Mouse (Mus musculus): ENCODE results near the gene Eprs. TPM values are rescaled to one million over a fixed set of nuclear protein-coding genes. Genes with fewer than 3 reads are reported as not detected.

The Eprs gene
- polyA plus RNA-seq, 1 experiment from 2014 or later: 46.6 TPM

- Histone ChIP-seq H3K4me3 (ENCODE audit: low read depth, low read length) (no peak overlapping the region), H3K9me3 (ENCODE audit: low read length) (no peaks in the 10 kb centered on the region), H3K4me2 (replicated peaks; ENCODE audit: low read depth, low read length) (no peak overlapping the region), H3K36me3 (ENCODE audit: insufficient read depth, low read length) (peaks cover 16% of the 10 kb centered on the region; the same call in 1 of the 2 replicates), H3K9ac (replicated peaks; ENCODE audit: low read depth) (no peak overlapping the region), H3K27ac (ENCODE audit: low read length) (no peak overlapping the region), H3K4me1 (ENCODE audit: insufficient read depth, low read depth, low read length) (no peaks in the 10 kb centered on the region), H3K27me3 (replicated peaks; ENCODE audit: insufficient read depth, low read length) (no peaks in the 10 kb centered on the region)
- ATAC-seq (no peak), DNase-seq (ENCODE audit: low spot score) (no peak)
- WGBS: 67% methylated on average over 6 of the region's 6 CpGs
- TF ChIP-seq CTCF (IDR thresholded peaks at IDR 0.05): no peak
- TF ChIP-seq EP300 (IDR thresholded peaks at IDR 0.05): no peak
Observed at GRCm38 (mm10) chr1:185431245-185431997, 68.6 kb downstream of the Eprs start.

- Histone ChIP-seq H3K36me3 (ENCODE audit: insufficient read depth, low read length) (peaks cover 15% of the 10 kb centered on the region; the same call in 1 of the 2 replicates), H3K9ac (replicated peaks; ENCODE audit: low read depth) (no peak overlapping the region), H3K27ac (ENCODE audit: low read length) (no peak overlapping the region), H3K27me3 (replicated peaks; ENCODE audit: insufficient read depth, low read length) (no peaks in the 10 kb centered on the region), H3K4me3 (ENCODE audit: low read depth, low read length) (no peak overlapping the region), H3K4me1 (ENCODE audit: insufficient read depth, low read depth, low read length) (no peaks in the 10 kb centered on the region), H3K9me3 (ENCODE audit: low read length) (no peaks in the 10 kb centered on the region), H3K4me2 (replicated peaks; ENCODE audit: low read depth, low read length) (no peak overlapping the region)
- TF ChIP-seq CTCF (IDR thresholded peaks at IDR 0.05) (no peak), EP300 (IDR thresholded peaks at IDR 0.05) (no peak)
- DNase-seq (ENCODE audit: low spot score) (no peak), ATAC-seq (no peak)
- 77% methylated on average over 13 of the region's 13 CpGs for WGBS
Observed at GRCm38 (mm10) chr1:185431998-185432317, 69.1 kb downstream of the Eprs start.

- TF ChIP-seq EP300 (IDR thresholded peaks at IDR 0.05): no peak
- no peak for TF ChIP-seq CTCF (IDR thresholded peaks at IDR 0.05)
- no peak overlapping the region for H3K4me2 ChIP-seq (replicated peaks; ENCODE audit: low read depth, low read length)
- no peaks in the 10 kb centered on the region for H3K27me3 ChIP-seq (replicated peaks; ENCODE audit: insufficient read depth, low read length)
- H3K4me3 ChIP-seq (ENCODE audit: low read depth, low read length): no peak overlapping the region
- H3K9me3 ChIP-seq (ENCODE audit: low read length): no peaks in the 10 kb centered on the region
- 77% methylated on average over 6 of the region's 6 CpGs for WGBS
- ATAC-seq (no peak), DNase-seq (ENCODE audit: low spot score) (no peak)
- H3K4me1 ChIP-seq (ENCODE audit: insufficient read depth, low read depth, low read length): no peaks in the 10 kb centered on the region
- H3K36me3 ChIP-seq (ENCODE audit: insufficient read depth, low read length): peaks cover 6% of the 10 kb centered on the region; the same call in 1 of the 2 replicates
- H3K27ac ChIP-seq (ENCODE audit: low read length): no peak overlapping the region
- no peak overlapping the region for H3K9ac ChIP-seq (replicated peaks; ENCODE audit: low read depth)
Observed at GRCm38 (mm10) chr1:185433112-185433511, 70.3 kb downstream of the Eprs start.

GRCm38 (mm10) chr1:185438841-185439580 is 76.2 kb downstream of the Eprs start:
- H3K27ac ChIP-seq (ENCODE audit: low read length): no peak overlapping the region
- H3K36me3 ChIP-seq (ENCODE audit: insufficient read depth, low read length): no peaks in the 10 kb centered on the region
- DNase-seq (ENCODE audit: low spot score) (no peak), ATAC-seq (no peak)
- no peak overlapping the region for H3K4me2 ChIP-seq (replicated peaks; ENCODE audit: low read depth, low read length)
- TF ChIP-seq EP300 (IDR thresholded peaks at IDR 0.05) (no peak), CTCF (IDR thresholded peaks at IDR 0.05) (no peak)
- H3K4me1 ChIP-seq (ENCODE audit: insufficient read depth, low read depth, low read length): no peaks in the 10 kb centered on the region
- 60% methylated on average over 9 of the region's 9 CpGs for WGBS
- H3K4me3 ChIP-seq (ENCODE audit: low read depth, low read length): no peak overlapping the region
- H3K9ac ChIP-seq (replicated peaks; ENCODE audit: low read depth): no peak overlapping the region
- no peaks in the 10 kb centered on the region for H3K27me3 ChIP-seq (replicated peaks; ENCODE audit: insufficient read depth, low read length)
- no peaks in the 10 kb centered on the region for H3K9me3 ChIP-seq (ENCODE audit: low read length)

- 59% methylated on average over 18 of the region's 18 CpGs for WGBS
- Histone ChIP-seq H3K27ac (ENCODE audit: low read length) (no peak overlapping the region), H3K36me3 (ENCODE audit: insufficient read depth, low read length) (no peaks in the 10 kb centered on the region), H3K27me3 (replicated peaks; ENCODE audit: insufficient read depth, low read length) (no peaks in the 10 kb centered on the region), H3K4me3 (ENCODE audit: low read depth, low read length) (no peak overlapping the region), H3K4me1 (ENCODE audit: insufficient read depth, low read depth, low read length) (no peaks in the 10 kb centered on the region), H3K9ac (replicated peaks; ENCODE audit: low read depth) (no peak overlapping the region), H3K4me2 (replicated peaks; ENCODE audit: low read depth, low read length) (no peak overlapping the region), H3K9me3 (ENCODE audit: low read length) (no peaks in the 10 kb centered on the region)
- no peak for TF ChIP-seq CTCF (IDR thresholded peaks at IDR 0.05)
- TF ChIP-seq EP300 (IDR thresholded peaks at IDR 0.05): no peak
- DNase-seq (ENCODE audit: low spot score) (no peak), ATAC-seq (no peak)
Observed at GRCm38 (mm10) chr1:185441703-185442472, 79.0 kb downstream of the Eprs start.

- Histone ChIP-seq H3K9ac (replicated peaks; ENCODE audit: low read depth) (no peak overlapping the region), H3K9me3 (ENCODE audit: low read length) (no peaks in the 10 kb centered on the region), H3K4me3 (ENCODE audit: low read depth, low read length) (no peak overlapping the region), H3K36me3 (ENCODE audit: insufficient read depth, low read length) (no peaks in the 10 kb centered on the region), H3K4me2 (replicated peaks; ENCODE audit: low read depth, low read length) (no peak overlapping the region), H3K27ac (ENCODE audit: low read length) (no peak overlapping the region), H3K27me3 (replicated peaks; ENCODE audit: insufficient read depth, low read length) (no peaks in the 10 kb centered on the region), H3K4me1 (ENCODE audit: insufficient read depth, low read depth, low read length) (no peaks in the 10 kb centered on the region)
- WGBS: 77% methylated on average over 7 of the region's 7 CpGs
- DNase-seq (ENCODE audit: low spot score) (no peak), ATAC-seq (no peak)
- no peak for TF ChIP-seq CTCF (IDR thresholded peaks at IDR 0.05)
- no peak for TF ChIP-seq EP300 (IDR thresholded peaks at IDR 0.05)
Observed at GRCm38 (mm10) chr1:185448936-185449335, 86.1 kb downstream of the Eprs start.

All from lung, postnatal 0 days (tissue).